Mouse (Mus musculus) lung, adult 2 months (tissue): Measurements from ENCODE around the gene Qtrt2. TPM values are rescaled to one million over a fixed set of nuclear protein-coding genes. Genes with fewer than 3 reads are reported as not detected.

Source experiments
- DNase-seq: peaks from one replicate; pipeline ENCODE4 v3.0.0; 2022
- H3K4me1 ChIP-seq: fragments of 200-500 bp; 2 replicates; pipeline ENCODE4 v1.6.1; 2011; ENCODE audit warnings: low read length; ENCODE audit not compliant: control insufficient read depth, insufficient read depth
- H3K4me3 ChIP-seq: fragments of 200-500 bp; replicated peaks from 2 replicates; pipeline ENCODE3; 2011; ENCODE audit warnings: low read depth, mild to moderate bottlenecking, control low read depth, low read length; ENCODE audit errors: extremely low read depth
- CTCF ChIP-seq: fragments of 200-500 bp; IDR thresholded peaks from 2 replicates; pipeline ENCODE4 v1.5.1; 2011; ENCODE audit warnings: mild to moderate bottlenecking, low read length, control low read depth; ENCODE audit not compliant: insufficient read depth
- POLR2A ChIP-seq: fragments of 200-500 bp; IDR thresholded peaks from 2 replicates; pipeline ENCODE4 v1.6.1; 2011; ENCODE audit warnings: low read depth, mild to moderate bottlenecking, control low read depth, low read length, borderline replicate concordance; ENCODE audit errors: extremely low read depth
- WGBS: fragments of 180-500 bp; shearing (Covaris S2); methylation state at CpG from one replicate; pipeline ENCODE4 v1.1.7; 2018; 5-methylcytosine and 5-hydroxymethylcytosine counted together
- polyA plus RNA-seq: library from polyadenylated mRNA; depleted of rRNA; stranded (reverse); fragments of >200 nt; gene quantifications from 2 replicates; pipeline ENCODE4 v1.2.3, GENCODE M21; 2012; rRNA removed

Qtrt2 gene
- polyA plus RNA-seq, 1 experiment, result 16.1 TPM

DNA sequence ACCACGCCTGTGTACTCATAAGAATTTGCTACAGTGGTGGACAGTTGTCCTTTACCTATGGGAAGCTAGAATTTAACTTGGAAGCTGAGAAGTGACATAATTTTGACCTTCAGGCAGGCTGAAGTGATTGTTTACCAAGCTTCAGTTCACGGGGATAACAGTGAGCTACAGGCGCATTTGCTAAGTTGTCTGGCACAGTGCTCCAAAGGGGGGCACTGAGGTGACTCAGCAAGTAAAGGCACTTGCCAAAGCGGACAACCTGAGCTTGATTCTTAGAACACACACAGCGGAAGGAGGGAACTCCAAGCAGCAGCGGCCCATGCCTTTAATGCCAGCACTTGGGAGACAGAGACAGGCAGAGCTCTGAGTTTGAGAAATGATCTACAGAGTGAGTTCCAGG, 66.0 kb downstream of the Qtrt2 start:
- no peak for TF ChIP-seq POLR2A
- WGBS, result 59% methylated on average over 6 of the region's 6 CpGs
- DNase-seq, result no peak
- no peaks in the 10 kb centered on the region for H3K4me1 ChIP-seq
- H3K4me3 ChIP-seq, result no peak overlapping the region

DNA sequence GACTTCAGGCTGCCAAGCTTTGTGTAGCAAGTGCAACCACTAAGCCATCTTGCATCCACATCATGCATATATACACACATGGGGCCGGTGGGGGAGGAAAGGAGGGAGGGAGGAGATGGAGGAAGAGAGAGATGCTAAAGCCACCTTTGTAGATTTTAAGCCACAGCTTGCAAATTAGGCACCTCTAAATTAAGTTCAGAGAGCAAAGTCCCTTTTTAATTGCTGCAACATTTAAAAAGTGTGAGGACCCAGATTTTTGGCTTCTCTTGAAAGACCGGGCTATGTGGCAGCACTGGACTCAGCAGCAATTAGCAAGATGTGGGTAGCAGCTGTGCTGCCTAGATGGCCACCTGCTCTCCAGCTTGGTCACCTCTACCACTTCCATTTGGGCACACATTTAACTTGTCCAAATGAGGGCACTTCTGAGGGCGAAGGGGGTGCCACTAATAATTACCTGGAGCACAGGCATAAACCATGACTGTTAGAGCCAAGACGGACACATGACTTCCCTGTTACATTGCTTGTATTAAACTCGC, 67.6 kb downstream of the Qtrt2 start:
- H3K4me1 ChIP-seq, result no peaks in the 10 kb centered on the region
- no peak for DNase-seq
- 93% methylated on average over 5 of the region's 5 CpGs for WGBS
- TF ChIP-seq CTCF (no peak), POLR2A (no peak)
- H3K4me3 ChIP-seq, result no peak overlapping the region

GRCm38 (mm10) chr16:43849839-43850238, 76.8 kb downstream of the Qtrt2 start:
- WGBS, result 68% methylated on average over 1 of the region's 1 CpGs
- Histone ChIP-seq H3K4me3 (no peak overlapping the region), H3K4me1 (no peaks in the 10 kb centered on the region)
- DNase-seq, result no peak
- TF ChIP-seq CTCF, result no peak
- TF ChIP-seq POLR2A, result no peak

DNA sequence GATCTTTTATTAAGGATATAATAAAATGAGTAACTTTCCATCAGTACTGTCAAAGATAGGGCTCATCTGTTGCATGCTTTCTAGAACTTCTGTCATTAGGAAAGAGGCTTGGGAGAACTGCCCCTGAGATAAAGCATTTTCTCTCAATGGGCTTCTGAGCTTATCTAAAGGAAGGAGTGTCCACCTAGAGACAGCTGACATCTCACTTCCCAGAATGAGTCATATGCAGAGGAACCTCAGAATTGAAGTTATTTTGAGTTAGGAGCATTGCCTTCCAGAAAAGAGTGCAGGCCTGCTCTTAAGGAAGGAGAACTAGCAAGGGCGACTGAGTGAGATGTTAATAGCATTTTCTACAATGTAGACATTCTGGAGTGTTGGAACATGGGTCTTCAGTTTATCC, 85.4 kb downstream of the Qtrt2 start:
- Histone ChIP-seq H3K4me3 (no peak overlapping the region), H3K4me1 (no peaks in the 10 kb centered on the region)
- TF ChIP-seq POLR2A (no peak), CTCF (no peak)
- 74% methylated on average over 1 of the region's 1 CpGs for WGBS
- no peak for DNase-seq

GRCm38 (mm10) chr16:43831957-43832356, 94.7 kb downstream of the Qtrt2 start:
- 85% methylated on average over 2 of the region's 2 CpGs for WGBS

DNA sequence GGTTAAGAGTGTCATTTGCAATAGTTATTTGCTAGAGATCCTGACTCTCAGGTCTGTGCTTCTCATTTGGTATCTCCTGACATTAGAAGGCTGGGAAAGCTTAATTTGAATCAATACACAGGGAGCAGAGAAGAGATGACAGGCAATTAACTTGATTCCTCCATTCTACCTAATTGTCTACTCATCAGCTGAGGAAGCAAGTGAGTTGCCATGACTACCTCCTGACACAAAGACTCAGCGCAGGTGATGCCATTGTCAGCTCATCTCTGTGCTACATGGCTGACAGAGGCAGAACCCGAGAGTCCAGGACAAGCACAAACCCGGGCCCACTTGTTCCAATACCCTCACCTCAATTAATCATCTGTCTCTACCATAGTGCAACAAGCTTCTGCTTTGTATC, 99.1 kb downstream of the Qtrt2 start:
- TF ChIP-seq CTCF, result no peak
- TF ChIP-seq POLR2A, result no peak
- no peak overlapping the region for H3K4me3 ChIP-seq
- 78% methylated on average over 3 of the region's 3 CpGs for WGBS
- no peaks in the 10 kb centered on the region for H3K4me1 ChIP-seq
- DNase-seq, result no peak

More at GRCm38 (mm10) chr16:43831957-43832356, 94.7 kb downstream of the Qtrt2 start:
- Histone ChIP-seq H3K4me1 (no peaks in the 10 kb centered on the region), H3K4me3 (no peak overlapping the region)
- DNase-seq, result no peak
- TF ChIP-seq POLR2A, result no peak
- no peak for TF ChIP-seq CTCF

DNA sequence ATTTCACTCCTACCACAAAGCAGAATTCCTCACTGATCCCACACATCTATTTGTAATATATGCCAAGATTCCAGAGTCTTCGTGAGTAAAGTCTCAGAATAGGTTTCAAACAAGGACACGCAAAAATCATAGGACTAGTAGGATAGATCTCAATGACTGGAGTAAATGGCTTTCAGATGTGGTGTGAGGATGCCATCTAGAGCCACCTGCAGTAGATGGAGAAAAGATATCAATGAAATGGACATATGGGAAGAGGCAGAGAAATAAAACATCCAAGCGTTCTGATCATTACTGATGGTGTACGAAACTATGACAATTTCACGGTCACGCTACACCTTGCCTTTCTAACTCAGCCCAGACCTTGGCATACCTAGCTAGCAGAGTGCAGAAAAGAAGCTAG, 108.2 kb downstream of the Qtrt2 start:
- Histone ChIP-seq H3K4me1 (no peaks in the 10 kb centered on the region), H3K4me3 (no peak overlapping the region)
- 89% methylated on average over 6 of the region's 6 CpGs for WGBS
- TF ChIP-seq POLR2A (no peak), CTCF (no peak)
- DNase-seq, result no peak

GRCm38 (mm10) chr16:43816321-43816720, 110.3 kb downstream of the Qtrt2 start:
- Histone ChIP-seq H3K4me3 (no peak overlapping the region), H3K4me1 (no peaks in the 10 kb centered on the region)
- TF ChIP-seq POLR2A (no peak), CTCF (no peak)
- DNase-seq, result no peak
- 60% methylated on average over 5 of the region's 5 CpGs for WGBS

DNA sequence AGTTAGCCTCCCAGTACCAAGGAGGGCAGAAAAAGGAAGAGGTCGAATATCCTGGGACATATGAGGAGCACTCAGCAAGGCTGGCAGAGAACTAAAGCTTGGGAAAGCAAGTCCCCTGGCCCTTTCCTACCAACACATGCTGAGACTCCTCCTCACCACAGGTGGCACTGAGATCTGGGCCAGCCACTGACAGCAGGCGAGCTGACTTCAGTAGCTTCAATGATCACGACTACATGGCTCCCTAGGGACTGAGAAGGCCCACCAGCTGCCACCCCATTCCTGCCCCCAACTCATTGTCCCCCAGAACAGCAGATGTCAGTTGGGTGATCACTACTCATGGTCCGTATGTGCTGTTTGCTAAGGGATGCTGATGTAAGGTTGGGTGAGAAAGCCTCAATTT, 112.0 kb downstream of the Qtrt2 start:
- no peak overlapping the region for H3K4me3 ChIP-seq
- WGBS, result 61% methylated on average over 4 of the region's 4 CpGs
- TF ChIP-seq CTCF, result no peak
- TF ChIP-seq POLR2A, result no peak
- DNase-seq, result no peak
- H3K4me1 ChIP-seq, result no peaks in the 10 kb centered on the region

Other genes with a start within 250 kb of the Qtrt2 start
- gene Drd3, start 172.8 kb downstream of the Qtrt2 start, polyA plus RNA-seq, result not detected in 2 replicates
- 2.0 and 2.1 TPM in 2 replicates for gene Ccdc191, start 37.0 kb downstream of the Qtrt2 start, polyA plus RNA-seq
- gene Zdhhc23, start 53.0 kb upstream of the Qtrt2 start, polyA plus RNA-seq, result 1.6 and 2.3 TPM in 2 replicates
- gene Gramd1c, start 136.5 kb upstream of the Qtrt2 start, polyA plus RNA-seq, result 0.62 and 1.3 TPM in 2 replicates
- gene Atp6v1a, start 212.9 kb upstream of the Qtrt2 start, polyA plus RNA-seq, result 21.2 and 34.4 TPM in 2 replicates
- 8.3 and 9.3 TPM in 2 replicates for gene Naa50, start 213.0 kb upstream of the Qtrt2 start, polyA plus RNA-seq
- gene Usf3, start 246.4 kb upstream of the Qtrt2 start, polyA plus RNA-seq, result 6.8 and 10.9 TPM in 2 replicates